Mouse (Mus musculus): ENCODE results near the gene Kif9.

GRCm38 (mm10) chr9:110541988-110542387 is 65.2 kb downstream of the Kif9 start:
- no peak for TF ChIP-seq POLR2A (IDR thresholded peaks at IDR 0.05; ENCODE audit: borderline replicate concordance, extremely low read depth, insufficient read depth, insufficient read length, poor library complexity, severe bottlenecking)
- TF ChIP-seq CTCF (IDR thresholded peaks at IDR 0.05; ENCODE audit: borderline replicate concordance, extremely low read depth, insufficient read depth, insufficient read length): no peak
